Mouse (Mus musculus) cerebellum, adult 9-11 months (tissue): ENCODE results near the gene Gm28308.

ENCODE experiments used
- DNase-seq: peaks from one replicate; pipeline ENCODE4 v3.0.0; 2022

Gm28308 gene

DNA sequence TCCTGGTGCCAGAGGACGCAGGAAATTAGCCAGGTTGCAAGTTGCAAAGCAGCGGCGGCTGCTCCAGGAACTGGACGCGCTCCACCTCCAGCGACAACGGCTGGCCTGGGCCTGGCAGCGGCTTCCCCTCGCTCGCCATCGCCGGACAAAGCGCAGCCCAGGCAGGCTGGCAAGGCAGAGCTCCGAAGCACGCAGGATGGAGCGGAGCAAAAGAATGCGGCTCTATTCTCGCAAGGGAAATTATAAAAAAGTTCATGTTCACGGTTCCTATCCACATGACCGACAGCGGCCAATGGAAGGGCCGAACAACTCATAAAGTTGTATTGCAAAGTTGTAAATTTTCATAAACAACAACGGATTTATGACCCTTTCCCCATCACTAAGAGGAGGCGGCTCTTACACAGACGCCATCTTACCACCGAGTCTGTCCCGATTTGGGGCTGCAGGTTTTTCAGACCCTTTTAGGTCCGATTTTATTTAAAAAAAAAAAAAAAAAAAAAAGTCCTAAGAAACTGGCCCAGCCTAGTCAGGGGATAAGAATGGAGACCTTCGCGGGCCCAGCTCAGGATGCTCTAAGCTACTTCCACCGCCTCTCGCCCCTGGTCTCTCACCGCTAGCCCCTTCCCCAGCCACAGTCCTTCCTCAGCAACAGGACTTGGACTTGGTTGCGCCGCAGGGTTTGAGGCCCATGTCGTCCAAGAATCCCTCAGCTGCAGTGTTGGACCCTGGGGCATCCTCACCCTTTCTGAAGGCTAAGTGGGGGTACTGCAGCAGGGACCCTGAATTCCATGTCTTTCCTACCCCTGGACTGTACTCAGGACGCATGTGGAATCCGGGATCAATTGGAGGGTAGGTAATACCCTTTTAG is at the start of gene Gm28308, which contains the start of gene Hoxa3:
Gm28308 (minus strand) TSS at position 221 of the 868 bp plus-strand sequence.
Hoxa3 (minus strand) TSS at position 218 of the 868 bp plus-strand sequence.
- DNase-seq: no peak

DNA sequence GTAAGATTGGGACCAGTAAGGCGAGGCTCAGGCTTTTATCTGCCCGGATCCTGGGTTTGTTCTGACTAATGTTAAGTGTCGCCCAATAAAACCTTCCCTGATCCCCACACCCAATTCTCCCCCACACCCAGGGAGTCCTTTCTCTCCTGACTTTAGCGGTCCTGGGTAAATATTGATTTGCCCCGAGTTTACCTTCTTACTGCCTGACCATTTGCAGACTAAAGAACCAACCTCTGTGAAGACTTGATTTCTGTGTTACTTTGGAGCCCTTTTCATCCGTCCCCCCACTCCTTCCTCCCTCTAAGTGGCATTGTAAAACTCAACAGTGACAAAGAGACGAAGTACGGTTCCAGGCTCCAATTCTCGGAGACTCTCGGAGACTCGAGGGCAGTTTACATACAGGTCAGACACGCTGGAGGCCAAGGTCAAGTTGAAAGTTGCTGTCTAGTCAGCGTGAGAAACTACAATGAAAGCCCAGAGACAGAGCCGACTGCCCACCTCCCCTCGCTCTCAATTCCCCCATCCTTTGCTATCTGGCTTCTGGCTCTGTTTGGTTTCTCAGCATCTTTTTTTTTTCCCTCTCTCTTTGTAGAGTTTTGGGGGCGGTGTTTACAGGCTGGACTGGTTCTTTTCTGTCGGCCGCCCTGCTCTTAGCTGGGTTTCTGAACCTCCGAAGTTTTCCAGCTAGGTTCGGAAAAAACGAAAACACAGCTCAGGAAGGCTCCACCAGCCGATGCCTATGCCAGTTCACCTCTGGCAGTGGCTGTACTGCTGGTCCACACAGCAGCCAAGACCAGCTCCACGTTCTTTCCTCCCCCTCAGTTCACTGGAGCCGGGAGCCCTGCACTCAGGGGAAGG is 49.6 kb upstream of the Gm28308 start:
- no peak for DNase-seq

DNA sequence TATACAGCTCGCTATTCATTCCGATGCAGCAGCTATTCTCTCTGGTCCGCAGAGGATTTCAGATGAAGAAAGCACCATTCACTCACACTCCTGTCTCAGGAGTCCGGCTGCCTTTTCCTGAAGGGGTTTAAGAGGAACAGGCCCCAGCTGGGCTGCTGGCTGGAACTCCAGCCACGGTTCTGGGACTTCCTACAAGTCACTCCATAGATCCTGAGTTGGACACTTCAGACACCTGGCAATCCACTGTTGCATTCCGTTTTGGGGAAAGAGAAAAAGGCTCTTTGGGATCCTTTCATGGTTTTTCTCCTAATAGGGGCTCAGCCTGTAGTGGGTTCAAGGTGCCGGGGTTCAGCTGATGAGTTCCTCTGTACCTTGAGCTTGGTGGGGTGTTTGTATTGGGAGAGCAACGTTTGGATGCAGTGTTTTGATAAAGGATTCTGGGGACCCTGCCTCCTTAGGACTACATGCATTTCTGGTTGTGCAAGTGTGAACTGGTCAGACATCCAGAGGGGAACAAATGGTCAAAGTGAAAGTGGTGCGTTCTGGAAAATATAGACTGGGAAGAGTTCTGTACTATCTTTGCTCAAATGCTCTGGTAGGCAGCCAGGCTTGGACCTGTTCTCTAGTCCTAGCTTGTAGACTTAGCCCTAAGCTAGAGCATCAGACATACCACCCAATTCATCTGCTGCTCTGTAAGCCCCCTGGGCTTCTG is 48.8 kb upstream of the Gm28308 start:
- no peak for DNase-seq

DNA sequence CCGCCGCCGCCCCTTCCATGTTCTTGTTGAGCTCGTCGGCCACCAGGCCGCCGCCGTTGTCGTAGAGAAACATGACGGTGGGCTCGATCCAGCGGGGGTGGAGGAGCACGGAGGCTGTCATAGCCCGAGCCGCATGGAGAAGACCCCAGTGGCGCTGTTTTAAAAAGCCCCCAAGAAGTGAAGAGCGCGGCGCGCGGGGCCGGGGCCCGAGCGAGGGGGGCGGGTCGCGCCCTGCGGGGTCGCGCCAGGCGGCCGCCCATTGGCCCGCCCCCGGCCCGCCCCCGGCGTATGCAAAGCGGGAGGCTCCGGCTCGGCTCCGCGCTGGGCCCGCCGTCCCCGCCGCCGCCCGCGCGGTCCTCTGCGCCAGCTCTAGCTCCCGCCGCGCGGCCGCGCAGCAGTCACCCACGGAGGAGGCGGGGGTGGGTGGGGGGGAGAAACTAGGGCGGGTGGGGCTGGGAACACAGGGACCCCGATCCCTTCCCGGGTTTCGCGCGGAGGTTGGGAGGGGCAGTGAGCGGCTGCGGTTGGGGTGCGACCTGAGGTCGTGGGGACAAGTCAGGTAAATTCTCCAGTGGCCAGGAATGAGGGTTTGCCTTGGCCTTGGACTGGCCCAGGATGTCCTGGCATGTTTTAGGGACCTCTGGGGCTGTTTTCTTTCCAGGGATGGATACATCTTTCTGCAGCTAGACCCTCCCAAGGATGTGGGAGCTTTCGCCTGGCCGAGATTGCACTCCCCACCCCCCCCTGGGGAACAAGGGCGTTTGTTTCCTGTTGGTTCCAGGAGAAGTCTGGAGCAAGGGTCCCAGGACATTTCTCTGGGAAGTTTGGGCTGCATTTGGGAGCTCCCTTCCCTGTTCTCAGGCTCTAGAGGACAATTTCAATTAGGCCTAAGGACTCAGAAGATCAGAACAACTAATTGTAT is 47.8 kb upstream of the Gm28308 start, which contains the start of gene Hoxa13:
Hoxa13 (minus strand) TSS at position 227 of the 922 bp plus-strand sequence.
- no peak for DNase-seq

DNA sequence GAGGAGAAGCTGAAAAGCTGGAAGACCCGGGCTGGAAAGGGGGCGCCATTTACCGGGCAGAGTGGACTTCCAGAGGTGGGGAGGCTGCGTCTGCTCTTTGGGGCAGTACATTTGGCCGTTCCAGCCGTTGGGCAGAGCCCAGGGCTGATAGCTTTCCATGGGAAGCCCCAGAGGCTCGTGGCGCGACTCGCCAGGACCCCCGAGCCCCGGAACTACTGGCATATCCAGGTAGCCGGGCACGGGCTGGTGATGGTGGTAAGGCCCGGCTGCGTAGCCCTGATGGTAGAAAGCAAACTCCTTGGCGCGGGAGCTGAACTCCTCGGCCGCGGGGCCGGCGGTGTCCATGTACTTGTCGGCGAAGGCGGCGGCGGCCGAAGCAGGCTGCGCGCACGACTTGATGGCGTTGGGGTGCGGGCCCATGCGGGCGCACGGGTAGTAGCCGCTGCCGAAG is 46.7 kb upstream of the Gm28308 start:
- DNase-seq: no peak

DNA sequence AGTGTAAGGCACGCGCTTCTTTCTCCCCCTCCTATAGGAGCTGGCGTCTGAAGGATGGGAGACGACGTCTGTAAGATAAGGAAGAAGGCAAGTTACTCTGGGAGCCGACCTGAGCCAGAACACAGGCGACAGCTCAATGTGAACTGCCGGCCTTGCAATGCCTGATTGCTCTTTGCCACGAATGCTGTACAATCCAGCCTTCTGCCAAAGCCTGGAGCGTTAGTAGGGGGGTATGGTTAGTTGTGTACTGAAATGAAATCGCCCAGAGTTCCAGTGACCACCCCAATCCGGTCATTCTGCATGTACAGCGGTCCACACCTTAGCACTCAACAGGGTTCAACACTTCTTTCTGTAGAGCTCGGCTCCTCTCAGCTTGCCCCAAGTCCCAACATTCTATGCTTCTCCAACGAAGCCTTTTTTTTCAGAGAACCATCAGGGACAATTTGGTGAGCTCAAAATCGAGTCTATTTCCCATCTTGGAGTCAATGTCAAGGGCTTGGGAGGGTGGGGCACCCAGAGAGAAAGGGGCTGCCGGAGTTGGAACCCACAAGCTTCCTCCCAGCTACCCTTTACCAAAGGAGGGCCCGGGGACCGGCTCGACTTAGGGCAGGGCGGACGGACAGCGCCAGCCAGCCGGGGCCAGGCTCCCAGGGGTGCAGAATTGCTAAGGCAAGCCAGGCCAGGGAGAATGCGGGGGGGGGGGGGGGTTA is 46.1 kb upstream of the Gm28308 start:
- DNase-seq: no peak

DNA sequence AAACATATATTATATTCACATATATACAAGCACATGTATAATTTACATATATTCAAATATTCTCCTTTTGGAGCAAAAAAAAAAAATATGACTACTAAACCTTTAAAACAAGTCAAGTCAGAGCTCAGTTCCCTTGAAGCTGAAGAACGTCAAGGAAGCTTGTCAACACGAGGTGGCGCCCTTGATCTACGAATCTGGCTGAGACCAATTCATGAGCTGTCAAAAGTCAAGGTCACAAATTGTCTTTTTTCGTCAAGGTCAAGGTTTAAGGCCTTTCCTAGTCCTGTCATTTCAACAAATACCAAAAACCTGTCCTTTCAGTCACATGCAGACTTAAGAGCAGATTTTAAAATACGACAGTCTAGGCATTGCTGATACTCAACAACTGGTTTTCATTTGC is 43.8 kb upstream of the Gm28308 start:
- peak; percentile 33 for DNase-seq

DNA sequence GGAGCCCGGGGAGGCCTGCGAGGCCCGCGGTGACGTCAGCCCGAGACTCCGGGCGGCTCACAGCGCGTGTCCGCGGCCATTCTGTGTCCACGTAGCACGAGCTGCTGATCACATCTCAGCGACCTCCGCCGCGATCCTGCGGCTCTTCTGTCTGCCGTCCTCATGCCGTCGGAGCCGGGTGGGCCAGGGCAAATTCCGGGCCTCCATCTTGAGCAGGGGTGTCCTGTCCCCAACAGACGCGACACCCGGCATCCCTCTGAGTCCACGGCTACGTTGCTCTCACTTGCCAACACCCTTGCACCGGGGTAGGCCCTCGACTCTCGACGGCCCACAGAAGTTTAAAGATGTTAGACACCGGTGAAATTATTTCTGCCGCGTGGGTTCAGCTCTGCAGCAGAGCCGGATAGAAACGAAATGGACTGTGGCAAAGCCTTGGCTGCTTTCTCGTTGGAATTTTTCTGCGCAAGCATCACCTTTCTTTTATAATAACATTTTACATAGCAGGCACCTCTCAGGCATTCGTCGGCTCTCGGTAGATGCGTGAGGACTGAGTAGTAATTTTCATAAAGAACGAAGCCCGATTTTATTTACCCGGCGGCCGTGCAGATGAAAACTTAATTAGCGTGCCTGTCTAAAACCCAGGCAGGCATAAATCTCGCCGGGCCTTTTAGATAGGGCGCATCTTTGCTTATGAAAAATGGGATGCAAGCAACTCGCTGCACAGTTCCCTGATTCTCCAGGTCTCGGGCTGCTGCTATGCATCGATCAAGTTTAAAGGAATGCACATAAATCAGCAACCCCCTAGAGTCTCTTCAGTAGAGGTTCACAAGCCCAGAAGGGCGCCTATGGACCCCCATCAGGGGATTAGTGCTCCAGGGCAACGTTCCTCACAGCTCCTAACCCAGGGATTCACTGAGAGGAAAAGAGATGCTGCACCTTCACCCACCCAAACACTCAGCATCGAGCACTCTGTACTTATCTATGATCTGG is 40.7 kb upstream of the Gm28308 start:
- no peak for DNase-seq

DNA sequence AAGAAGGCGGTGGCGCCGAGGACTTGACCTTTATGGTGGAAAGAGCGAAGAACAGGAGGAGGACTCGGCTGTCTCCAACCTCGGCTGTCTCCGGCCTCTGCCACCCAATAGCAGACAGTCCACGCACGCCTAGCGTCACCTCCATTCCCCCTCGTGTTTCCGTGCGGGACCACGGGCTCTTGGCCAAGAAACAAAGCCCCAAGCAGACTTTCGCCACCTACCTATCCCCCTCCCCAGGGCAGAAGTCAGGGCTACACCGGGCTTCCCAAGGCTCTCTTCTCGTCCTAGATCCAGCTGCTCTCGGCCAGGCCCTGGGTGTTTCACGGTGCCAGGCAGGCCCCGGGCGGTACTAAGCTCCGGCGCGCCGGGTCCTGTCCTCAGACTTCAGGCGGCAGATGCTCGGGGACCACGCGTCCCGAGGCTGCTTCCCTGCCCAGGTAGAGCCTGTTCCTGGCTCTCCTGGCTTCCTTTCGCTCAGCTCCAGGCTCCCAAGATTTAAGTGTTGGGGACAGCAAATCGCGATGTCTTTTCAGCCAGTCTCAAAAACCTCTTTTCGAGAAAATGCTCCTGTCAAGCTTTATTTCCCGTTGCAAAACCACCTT is 39.7 kb upstream of the Gm28308 start:
- no peak for DNase-seq

DNA sequence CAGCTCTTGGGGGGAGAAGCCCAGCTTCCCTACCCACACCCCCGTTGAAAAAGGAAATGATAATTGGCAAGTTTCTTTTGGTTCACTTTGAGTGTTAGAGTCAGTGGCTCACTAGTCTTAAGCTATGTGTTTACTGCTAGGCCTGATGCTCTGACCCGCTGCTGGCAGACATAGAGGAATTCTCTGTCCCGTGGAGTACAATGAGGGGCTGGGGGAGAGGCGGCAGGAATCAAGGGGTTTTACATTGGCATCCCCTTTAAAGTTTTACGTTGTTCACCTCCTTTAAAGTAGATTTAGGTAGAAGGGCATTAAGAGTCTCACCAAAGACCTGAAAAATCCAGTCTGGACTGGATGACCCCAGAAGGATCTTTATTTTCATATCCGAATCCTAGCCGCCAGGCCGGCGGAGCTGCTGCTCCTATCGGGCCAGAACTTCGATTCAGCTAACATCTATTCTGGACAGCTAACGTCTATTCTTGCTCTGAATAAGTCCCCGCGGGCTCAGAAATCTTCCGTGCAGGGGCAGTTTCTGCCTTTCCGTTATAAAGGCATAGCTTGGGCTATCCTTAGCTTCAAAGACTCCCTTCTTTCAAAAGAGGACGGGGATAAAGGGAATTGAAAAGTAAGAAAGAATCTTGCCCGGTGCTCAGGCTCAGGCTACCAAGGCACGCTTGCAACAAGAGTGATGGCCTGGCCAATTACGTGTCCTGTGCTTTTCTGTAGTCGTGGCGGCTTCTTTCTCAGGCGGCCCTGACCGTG is 39.1 kb upstream of the Gm28308 start:
- DNase-seq: no peak

DNA sequence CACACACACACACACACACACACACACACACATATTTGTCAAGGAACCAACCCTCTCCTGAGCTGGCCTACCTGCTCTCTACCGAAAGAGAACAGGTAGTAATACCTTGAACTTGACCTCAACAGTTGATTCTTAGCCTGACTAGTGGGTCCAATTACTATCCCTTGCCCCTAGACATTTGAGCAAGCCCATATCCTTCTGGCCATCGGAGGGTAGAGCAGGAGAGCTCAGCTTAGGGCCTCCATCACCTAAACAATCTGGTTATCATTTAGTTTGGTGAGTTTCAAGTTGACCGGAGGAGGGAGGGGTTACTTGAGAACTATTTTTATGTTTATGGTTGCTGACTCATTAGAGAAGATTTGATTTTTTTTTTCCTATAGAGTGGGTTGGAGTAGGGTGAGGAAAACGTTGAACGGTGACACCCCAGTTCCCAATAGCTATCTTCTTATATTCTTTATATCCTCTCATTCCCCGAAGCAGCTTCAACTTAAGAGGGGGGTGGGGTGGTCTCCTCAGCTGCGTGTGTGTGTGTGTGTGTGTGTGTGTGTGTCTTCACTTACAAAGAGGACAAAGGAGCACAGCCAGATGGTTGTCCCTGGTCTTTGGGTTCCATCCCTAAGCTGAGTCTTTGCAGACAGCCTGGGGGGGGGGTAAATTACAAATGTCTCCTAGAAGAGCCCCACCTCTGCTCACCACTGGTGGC is 38.2 kb upstream of the Gm28308 start:
- DNase-seq: no peak

DNA sequence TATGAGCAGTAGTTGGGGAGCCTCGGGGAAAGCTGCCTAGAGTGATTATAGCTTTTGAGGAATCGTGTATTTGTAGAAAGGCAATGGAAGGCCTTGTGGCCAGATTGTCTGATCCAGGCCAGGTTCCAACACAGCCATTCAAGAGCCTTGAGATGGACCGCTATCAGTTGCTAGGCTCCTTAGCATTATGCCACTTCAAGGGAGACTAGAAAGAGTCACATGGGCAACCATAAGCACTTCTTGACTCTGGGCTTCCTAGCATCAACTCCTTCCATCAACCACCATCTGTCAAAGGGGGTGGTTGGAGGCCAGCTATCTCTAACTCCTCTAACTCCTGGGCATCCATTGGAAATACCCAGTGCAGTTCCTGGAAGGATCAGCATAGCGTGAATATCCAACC is 36.7 kb upstream of the Gm28308 start:
- no peak for DNase-seq

DNA sequence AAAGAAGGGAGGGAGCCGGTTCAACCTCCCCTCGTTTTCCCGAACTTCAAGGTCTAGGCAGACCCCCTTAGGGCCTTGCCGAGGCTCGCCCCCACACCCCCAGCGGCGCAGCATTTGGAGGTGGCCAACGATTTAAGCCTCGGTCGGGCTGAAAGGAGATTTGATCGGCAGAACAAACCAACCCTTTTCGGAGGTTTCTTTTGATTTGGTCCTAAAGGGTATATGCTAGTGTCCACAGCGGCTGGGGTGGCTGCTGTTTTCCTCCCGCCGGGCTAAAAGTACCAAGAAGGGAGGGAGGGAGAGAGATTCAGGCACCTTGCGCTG is 36.2 kb upstream of the Gm28308 start:
- no peak for DNase-seq

DNA sequence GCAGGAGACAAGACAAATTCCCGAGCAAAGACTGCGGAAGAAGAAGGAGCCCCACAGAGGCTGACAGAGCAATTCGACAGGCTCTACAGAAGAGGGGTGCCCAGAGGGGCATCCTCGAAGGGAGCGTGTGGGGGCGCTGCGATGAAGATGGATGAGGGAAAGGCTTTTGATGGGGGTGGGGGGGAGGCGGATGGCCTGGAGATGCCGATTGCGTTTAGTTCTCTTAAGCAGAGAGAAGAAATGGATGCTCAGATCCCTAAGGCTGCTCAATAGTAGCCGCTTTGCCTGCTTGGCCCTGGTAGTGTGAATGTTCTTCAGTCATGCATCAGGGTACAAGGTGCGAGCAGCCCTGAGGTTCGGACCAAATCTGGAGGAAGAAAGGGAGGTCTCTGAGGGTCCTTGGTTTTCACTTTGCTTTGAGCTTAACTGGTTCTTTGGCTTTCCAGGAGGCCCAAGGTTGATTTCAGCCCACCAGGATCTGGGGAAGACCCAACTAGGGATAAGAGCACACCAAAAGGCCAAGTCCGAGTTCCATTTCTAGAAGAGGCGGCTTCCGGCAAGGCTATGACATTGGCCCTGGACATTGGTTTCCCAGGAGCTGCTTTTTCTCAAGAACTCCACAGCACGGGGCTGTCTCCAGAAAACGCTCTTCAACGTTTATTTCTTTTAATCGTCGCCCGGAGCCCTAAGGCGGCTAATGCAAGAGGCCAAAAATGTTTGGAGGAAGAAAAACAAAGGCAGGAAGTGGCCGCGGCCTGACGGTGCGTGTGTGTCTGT is 35.7 kb upstream of the Gm28308 start:
- no peak for DNase-seq

DNA sequence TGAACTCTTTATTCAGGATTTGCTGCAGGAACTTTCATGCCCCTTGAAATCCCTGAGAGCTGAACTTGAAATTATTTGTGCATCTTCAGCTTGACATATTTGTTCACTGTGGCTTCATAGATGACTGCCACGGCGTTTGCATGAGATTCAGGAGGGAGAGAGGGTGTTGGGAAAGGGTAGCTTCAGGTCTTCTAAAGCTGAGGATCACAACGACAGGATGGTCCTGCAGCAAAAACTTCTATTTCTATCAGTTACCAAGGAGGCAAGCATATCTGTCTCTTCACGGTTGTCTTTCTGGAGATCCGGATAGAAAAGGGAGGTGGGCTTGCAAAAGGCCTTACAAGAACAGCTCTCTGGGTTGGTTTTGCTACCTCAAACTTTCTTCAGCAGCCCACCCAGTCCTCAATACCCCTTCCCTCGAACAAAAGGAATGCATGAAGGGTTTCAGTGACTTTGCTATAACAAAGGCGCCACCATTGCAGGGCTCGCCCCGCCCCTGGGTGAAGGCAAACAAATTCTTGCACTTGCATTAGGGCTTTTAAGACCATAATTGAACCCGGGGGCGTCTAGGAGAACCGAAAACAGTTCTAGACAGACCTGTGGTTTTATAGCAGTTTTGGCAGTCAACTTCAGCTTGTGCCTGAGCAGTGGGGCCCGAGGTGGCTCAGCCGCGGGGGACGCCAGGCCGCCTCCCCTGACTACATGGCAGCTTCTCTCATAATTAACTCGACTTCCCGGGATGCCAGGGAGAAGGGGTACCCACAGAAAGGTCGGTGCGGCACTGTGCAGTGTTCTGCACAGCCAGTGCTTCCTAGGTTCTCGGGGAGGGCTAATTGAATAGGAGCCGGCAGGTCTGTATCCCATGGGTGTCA is 34.9 kb upstream of the Gm28308 start:
- no peak for DNase-seq

DNA sequence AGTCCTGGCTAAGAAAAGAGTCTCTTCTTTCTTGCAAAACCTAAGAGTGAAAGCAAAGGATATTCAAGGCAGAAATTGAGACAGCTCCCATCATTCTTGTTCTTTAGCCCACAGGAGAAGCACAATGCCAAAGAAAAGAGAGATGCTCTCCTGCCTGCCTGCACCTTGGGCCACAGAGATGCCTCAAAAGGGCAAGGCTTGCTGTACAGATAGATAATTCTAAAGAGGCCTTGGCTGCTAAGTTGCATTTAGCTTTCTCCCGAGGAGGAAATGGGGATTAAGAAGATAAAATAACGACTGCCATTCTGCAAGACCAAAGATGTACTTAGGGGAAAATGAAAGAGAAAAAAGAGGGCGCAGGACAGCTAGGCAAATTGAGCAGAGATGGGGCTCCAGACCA is 33.8 kb upstream of the Gm28308 start:
- DNase-seq: no peak
